Mouse (Mus musculus) lung, postnatal 14 days (tissue): Measurements from ENCODE around the gene Gm44579.
A peak's percentile ranks its signal among the peaks of the same experiment; 100 is the strongest.

Experiments used
- DNase-seq: peaks from one replicate; pipeline ENCODE4 v3.0.0; 2021

Gm44579 gene

GRCm38 (mm10) chr15:98220877-98221276, at the start of gene Gm44579, which contains the start of gene Olfr287:
Gm44579 (minus strand) TSS chr15:98220977.
Olfr287 (minus strand) TSS chr15:98221056.
- no peak for DNase-seq

GRCm38 (mm10) chr15:98257776-98258175, 37.0 kb upstream of the Gm44579 start:
- no peak for DNase-seq

GRCm38 (mm10) chr15:98257193-98257592, 36.4 kb upstream of the Gm44579 start, which contains the start of gene H1fnt:
H1fnt (minus strand) TSS chr15:98257293.
- no peak for DNase-seq

GRCm38 (mm10) chr15:98256271-98256670, 35.5 kb upstream of the Gm44579 start:
- no peak for DNase-seq

- no peak for DNase-seq
Observed at GRCm38 (mm10) chr15:98235442-98235841, 14.7 kb upstream of the Gm44579 start.

- DNase-seq, result no peak
Observed at GRCm38 (mm10) chr15:98234350-98234749, 13.6 kb upstream of the Gm44579 start, which contains the start of gene Olfr286. Olfr286 (minus strand) TSS chr15:98234450.

GRCm38 (mm10) chr15:98226096-98226495, 5.3 kb upstream of the Gm44579 start:
- DNase-seq, result no peak

GRCm38 (mm10) chr15:98225610-98226009, 4.8 kb upstream of the Gm44579 start:
- no peak for DNase-seq

- no peak for DNase-seq
Observed at GRCm38 (mm10) chr15:98222377-98222776, 1.6 kb upstream of the Gm44579 start.

GRCm38 (mm10) chr15:98214130-98214529, 6.6 kb downstream of the Gm44579 start:
- DNase-seq, result peak; percentile 7

GRCm38 (mm10) chr15:98213336-98213870, 7.4 kb downstream of the Gm44579 start:
- DNase-seq, result peak; percentile 19

- no peak for DNase-seq
Observed at GRCm38 (mm10) chr15:98209676-98210075, 11.1 kb downstream of the Gm44579 start.

GRCm38 (mm10) chr15:98195442-98195841, 25.3 kb downstream of the Gm44579 start, which contains the start of gene Olfr288:
Olfr288 (minus strand) TSS chr15:98195542.
- DNase-seq, result no peak

- DNase-seq, result no peak
Observed at GRCm38 (mm10) chr15:98184456-98184855, 36.3 kb downstream of the Gm44579 start.

GRCm38 (mm10) chr15:98181856-98182570, 38.8 kb downstream of the Gm44579 start:
- no peak for DNase-seq

GRCm38 (mm10) chr15:98181132-98181711, 39.6 kb downstream of the Gm44579 start:
- peak; percentile 91 for DNase-seq

- DNase-seq, result no peak
Observed at GRCm38 (mm10) chr15:98180567-98181131, 40.1 kb downstream of the Gm44579 start.

- no peak for DNase-seq
Observed at GRCm38 (mm10) chr15:98177320-98177719, 43.5 kb downstream of the Gm44579 start.

- peak; percentile 34 for DNase-seq
Observed at GRCm38 (mm10) chr15:98173821-98174220, 47.0 kb downstream of the Gm44579 start.

- DNase-seq, result no peak
Observed at GRCm38 (mm10) chr15:98172113-98172512, 48.7 kb downstream of the Gm44579 start.

GRCm38 (mm10) chr15:98170917-98171316, 49.9 kb downstream of the Gm44579 start:
- DNase-seq, result no peak

GRCm38 (mm10) chr15:98170365-98170764, 50.4 kb downstream of the Gm44579 start:
- DNase-seq, result no peak

GRCm38 (mm10) chr15:98168622-98169004, 52.2 kb downstream of the Gm44579 start:
- DNase-seq, result no peak
